Mouse (Mus musculus) limb, embryonic 11.5 days (tissue): ENCODE data around the gene Trmt11. TPM values are rescaled to one million over a fixed set of nuclear protein-coding genes. Genes with fewer than 3 reads are reported as not detected.

Source experiments
- ATAC-seq: fragments of 200-750 bp; cut with Nextera tagmentation; 2 replicates; pipeline ENCODE4 v1.8.0; 2017; ENCODE audit warnings: low read depth; ENCODE audit not compliant: insufficient number of reproducible peaks, low FRiP score, low TSS enrichment
- DNase-seq: peaks from one replicate; pipeline ENCODE4 v3.0.0-alpha.2; 2015; ENCODE audit warnings: low spot score
- H3K27ac ChIP-seq: fragments of 300-500 bp; sonication (generic); replicated peaks from 2 replicates; pipeline ENCODE4 v1.5.1; 2014; ENCODE audit warnings: low read depth, mild to moderate bottlenecking, low read length
- H3K27me3 ChIP-seq: fragments of 300-500 bp; sonication (generic); 2 replicates; pipeline ENCODE4 v1.6.1; 2014; ENCODE audit warnings: mild to moderate bottlenecking, low read length, mixed read lengths; ENCODE audit not compliant: control insufficient read depth, insufficient read depth
- H3K36me3 ChIP-seq: fragments of 300-500 bp; sonication (generic); 2 replicates; pipeline ENCODE4 v1.6.1; 2014; ENCODE audit warnings: mild to moderate bottlenecking, low read length, moderate library complexity, mixed read lengths; ENCODE audit not compliant: control insufficient read depth, insufficient read depth
- H3K4me1 ChIP-seq: fragments of 300-500 bp; sonication (generic); 2 replicates; pipeline ENCODE4 v1.6.1; 2014; ENCODE audit warnings: low read length, mixed read lengths; ENCODE audit not compliant: control insufficient read depth, insufficient read depth
- H3K4me2 ChIP-seq: fragments of 300-500 bp; sonication (generic); 2 replicates; pipeline ENCODE4 v1.6.1; 2014; ENCODE audit warnings: low read depth, mild to moderate bottlenecking, moderate library complexity; ENCODE audit not compliant: severe bottlenecking
- H3K4me3 ChIP-seq: fragments of 300-500 bp; sonication (generic); 2 replicates; pipeline ENCODE4 v1.5.1; 2014; ENCODE audit warnings: low read depth, low read length
- H3K9ac ChIP-seq: fragments of 300-500 bp; sonication (generic); 2 replicates; pipeline ENCODE4 v1.6.1; 2014; ENCODE audit warnings: mild to moderate bottlenecking, low read length
- H3K9me3 ChIP-seq: fragments of 300-500 bp; sonication (generic); 2 replicates; pipeline ENCODE4 v1.6.1; 2016; ENCODE audit warnings: low read length; ENCODE audit not compliant: control insufficient read depth
- WGBS: fragments of 180-500 bp; shearing (Covaris S2); extraction: QIAGEN DNeasy Blood & Tissue Kit; methylation state at CpG from one replicate; pipeline ENCODE4 v1.1.7; 2014; 5-methylcytosine and 5-hydroxymethylcytosine counted together
- polyA plus RNA-seq: library from polyadenylated mRNA; unstranded; fragments of >200 nt; fragmentation: Nextera tagmentation; extraction: Ambion mirVana; gene quantifications from 2 replicates; pipeline ENCODE4 v1.2.1, GENCODE M21; 2014

The Trmt11 gene
- polyA plus RNA-seq, 1 experiment from 2014 or later, result 36.3 TPM

DNA sequence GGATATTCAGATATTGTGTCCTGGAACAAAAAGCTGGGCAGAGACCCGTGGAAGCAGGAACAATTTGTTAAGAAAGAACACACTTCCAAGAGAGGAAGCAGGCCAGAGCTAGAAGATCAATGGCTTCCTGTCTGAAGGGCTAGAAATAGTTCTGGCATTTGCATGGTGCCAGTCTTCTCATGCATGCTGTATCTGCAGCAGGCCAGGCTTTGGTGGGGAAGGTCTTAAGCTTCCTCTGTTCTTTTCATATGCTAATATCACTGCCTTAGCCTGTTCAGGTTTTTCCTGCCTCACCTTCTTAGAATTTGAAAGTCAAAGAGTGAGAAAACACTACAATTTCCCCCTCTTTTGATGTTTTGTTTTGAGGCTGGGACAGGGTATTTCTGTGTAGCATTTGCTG, 27.0 kb upstream of the Trmt11 start:
- Histone ChIP-seq H3K4me1 (no peaks in the 10 kb centered on the region), H3K27me3 (no peaks in the 10 kb centered on the region), H3K4me2 (no peak overlapping the region), H3K36me3 (no peaks in the 10 kb centered on the region), H3K9me3 (no peaks in the 10 kb centered on the region), H3K27ac (no peak overlapping the region), H3K9ac (no peak overlapping the region), H3K4me3 (no peak overlapping the region)
- 46% methylated on average over 1 of the region's 1 CpGs for WGBS
- DNase-seq (no peak), ATAC-seq (no peak)

GRCm38 (mm10) chr10:30624161-30625019, 23.8 kb upstream of the Trmt11 start:
- H3K4me2 ChIP-seq, result no peak overlapping the region
- WGBS, result 79% methylated on average over 5 of the region's 5 CpGs
- H3K27me3 ChIP-seq, result no peaks in the 10 kb centered on the region
- ATAC-seq (no peak), DNase-seq (no peak)
- H3K9me3 ChIP-seq, result no peaks in the 10 kb centered on the region
- H3K9ac ChIP-seq, result no peak overlapping the region
- no peak overlapping the region for H3K4me3 ChIP-seq
- no peaks in the 10 kb centered on the region for H3K36me3 ChIP-seq
- H3K27ac ChIP-seq, result no peak overlapping the region
- H3K4me1 ChIP-seq, result no peaks in the 10 kb centered on the region

- DNase-seq (no peak), ATAC-seq (no peak)
- Histone ChIP-seq H3K27ac (no peak overlapping the region), H3K36me3 (no peaks in the 10 kb centered on the region), H3K4me3 (no peak overlapping the region), H3K9ac (no peak overlapping the region), H3K27me3 (no peaks in the 10 kb centered on the region), H3K9me3 (no peaks in the 10 kb centered on the region), H3K4me2 (no peak overlapping the region), H3K4me1 (no peaks in the 10 kb centered on the region)
Measured at GRCm38 (mm10) chr10:30622928-30623327, 22.4 kb upstream of the Trmt11 start.

- 34% methylated on average over 3 of the region's 3 CpGs for WGBS
- Histone ChIP-seq H3K9me3 (no peaks in the 10 kb centered on the region), H3K27ac (no peak overlapping the region), H3K4me1 (no peaks in the 10 kb centered on the region), H3K9ac (no peak overlapping the region; the same call in 1 of the 2 replicates), H3K4me2 (peak overlapping the region; percentile 51), H3K36me3 (no peaks in the 10 kb centered on the region), H3K27me3 (no peaks in the 10 kb centered on the region), H3K4me3 (peak overlapping the region; percentile 54)
- DNase-seq, result no peak
- ATAC-seq, result no peak
Measured at GRCm38 (mm10) chr10:30618918-30619210, 18.3 kb upstream of the Trmt11 start.

DNA sequence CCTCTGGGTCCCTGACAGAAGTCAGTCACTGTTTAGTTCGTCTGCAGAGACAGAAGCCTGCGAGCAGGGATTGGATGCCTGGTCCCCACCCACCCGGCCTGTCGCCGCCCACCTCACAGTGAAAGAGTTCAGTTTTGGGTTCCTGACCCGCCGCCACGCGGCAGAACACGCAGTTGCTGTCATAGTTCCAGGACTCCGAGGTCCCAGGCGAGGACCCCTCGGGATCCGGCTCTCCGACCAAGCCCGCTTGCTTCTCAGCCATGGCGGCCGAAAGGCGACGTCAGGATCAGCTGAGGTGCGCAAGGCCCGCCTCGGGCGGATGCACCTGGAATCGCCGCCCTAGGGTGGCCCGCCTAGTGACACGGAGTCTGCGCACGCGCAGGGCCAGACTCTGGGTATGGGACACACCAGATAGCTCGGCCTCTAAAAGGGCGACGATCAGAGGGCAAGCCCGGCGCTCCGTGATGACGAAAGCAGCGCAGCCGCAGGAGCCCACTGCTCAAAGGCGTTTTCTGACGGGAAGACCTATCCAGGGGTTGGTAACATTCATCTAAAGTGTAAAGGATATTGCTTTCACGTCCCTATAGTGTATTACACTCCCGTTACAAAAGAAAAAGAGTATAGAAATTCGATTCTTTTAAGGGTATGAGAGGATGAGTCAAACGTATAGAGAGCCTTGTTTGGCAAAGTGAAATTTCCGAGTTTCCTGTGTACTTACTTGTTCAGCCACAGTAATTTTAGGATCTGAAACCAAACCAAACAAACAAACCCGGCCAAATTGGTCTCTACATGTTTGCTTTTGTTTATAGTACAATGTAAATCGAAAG, 17.8 kb upstream of the Trmt11 start:
- H3K27ac ChIP-seq, result peak overlapping the region; percentile 81
- no peaks in the 10 kb centered on the region for H3K27me3 ChIP-seq
- ATAC-seq (peak; percentile 100), DNase-seq (peak; percentile 97)
- H3K4me3 ChIP-seq, result peak overlapping the region; percentile 54
- peak overlapping the region; percentile 53 for H3K9ac ChIP-seq
- no peaks in the 10 kb centered on the region for H3K9me3 ChIP-seq
- WGBS, result 1% methylated on average over 49 of the region's 49 CpGs
- no peaks in the 10 kb centered on the region for H3K4me1 ChIP-seq
- H3K4me2 ChIP-seq, result peak overlapping the region; percentile 51
- no peaks in the 10 kb centered on the region for H3K36me3 ChIP-seq

DNA sequence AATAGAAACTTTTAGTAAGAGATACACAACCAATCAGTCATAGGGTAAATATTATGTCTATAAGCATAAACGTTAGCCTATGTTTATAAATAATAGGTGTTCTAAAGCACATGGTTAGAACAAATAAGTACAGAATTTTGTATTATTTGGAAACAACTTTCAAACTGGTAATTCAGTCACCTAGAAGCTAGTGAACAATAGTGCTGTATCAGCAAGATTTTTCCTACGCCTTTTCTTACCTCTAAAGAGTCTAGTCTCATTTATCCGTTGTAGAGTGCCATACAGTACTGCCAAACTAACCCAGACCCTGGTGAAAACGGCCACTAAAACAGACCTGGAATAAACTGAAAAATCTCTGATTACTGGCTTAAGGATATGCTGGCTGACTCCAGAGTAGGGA, 12.5 kb upstream of the Trmt11 start:
- Histone ChIP-seq H3K36me3 (no peaks in the 10 kb centered on the region), H3K27ac (no peak overlapping the region), H3K9ac (no peak overlapping the region), H3K4me1 (no peaks in the 10 kb centered on the region), H3K9me3 (no peaks in the 10 kb centered on the region), H3K4me3 (no peak overlapping the region), H3K4me2 (no peak overlapping the region), H3K27me3 (no peaks in the 10 kb centered on the region)
- ATAC-seq (no peak), DNase-seq (no peak)
- WGBS, result 87% methylated on average over 4 of the region's 4 CpGs

- Histone ChIP-seq H3K4me2 (no peak overlapping the region), H3K4me1 (no peaks in the 10 kb centered on the region), H3K9me3 (no peaks in the 10 kb centered on the region), H3K27me3 (no peaks in the 10 kb centered on the region), H3K4me3 (no peak overlapping the region), H3K9ac (no peak overlapping the region), H3K27ac (no peak overlapping the region), H3K36me3 (no peaks in the 10 kb centered on the region)
- no peak for DNase-seq
- no peak for ATAC-seq
Measured at GRCm38 (mm10) chr10:30609614-30610013, 9.1 kb upstream of the Trmt11 start.

GRCm38 (mm10) chr10:30608109-30608508, 7.6 kb upstream of the Trmt11 start:
- H3K4me1 ChIP-seq, result no peaks in the 10 kb centered on the region
- H3K9me3 ChIP-seq, result no peaks in the 10 kb centered on the region
- no peak overlapping the region for H3K9ac ChIP-seq
- WGBS, result 71% methylated on average over 2 of the region's 2 CpGs
- no peaks in the 10 kb centered on the region for H3K36me3 ChIP-seq
- DNase-seq (no peak), ATAC-seq (no peak)
- no peaks in the 10 kb centered on the region for H3K27me3 ChIP-seq
- no peak overlapping the region for H3K27ac ChIP-seq
- H3K4me3 ChIP-seq, result no peak overlapping the region
- H3K4me2 ChIP-seq, result no peak overlapping the region
